ENCODE assay signal across 1 mouse cellular context in genomic region chr1:133083003-133083546, GRCm38 (mm10).
TF ChIP-seq lines count a peak whose summit lies in the region.

No protein-coding gene starts in this region.

TF ChIP-seq in MEL, 35 proteins besides CTCF, POLR2A, EP300 and RAD21 (continued from another document):
- TF ChIP-seq TCF12 (IDR thresholded peaks at IDR 0.05; ENCODE audit: low read depth, low read length) = 0 out of 2 replicates have a peak, but pooled peaks have one; percentile 11
- no peak for TF ChIP-seq MAZ (IDR thresholded peaks at IDR 0.05; ENCODE audit: low read depth, low read length)
TF ChIP-seq in MEL: peak in this region for 1.
